Mouse (Mus musculus): ENCODE data around the gene Zbtb38.

DNA sequence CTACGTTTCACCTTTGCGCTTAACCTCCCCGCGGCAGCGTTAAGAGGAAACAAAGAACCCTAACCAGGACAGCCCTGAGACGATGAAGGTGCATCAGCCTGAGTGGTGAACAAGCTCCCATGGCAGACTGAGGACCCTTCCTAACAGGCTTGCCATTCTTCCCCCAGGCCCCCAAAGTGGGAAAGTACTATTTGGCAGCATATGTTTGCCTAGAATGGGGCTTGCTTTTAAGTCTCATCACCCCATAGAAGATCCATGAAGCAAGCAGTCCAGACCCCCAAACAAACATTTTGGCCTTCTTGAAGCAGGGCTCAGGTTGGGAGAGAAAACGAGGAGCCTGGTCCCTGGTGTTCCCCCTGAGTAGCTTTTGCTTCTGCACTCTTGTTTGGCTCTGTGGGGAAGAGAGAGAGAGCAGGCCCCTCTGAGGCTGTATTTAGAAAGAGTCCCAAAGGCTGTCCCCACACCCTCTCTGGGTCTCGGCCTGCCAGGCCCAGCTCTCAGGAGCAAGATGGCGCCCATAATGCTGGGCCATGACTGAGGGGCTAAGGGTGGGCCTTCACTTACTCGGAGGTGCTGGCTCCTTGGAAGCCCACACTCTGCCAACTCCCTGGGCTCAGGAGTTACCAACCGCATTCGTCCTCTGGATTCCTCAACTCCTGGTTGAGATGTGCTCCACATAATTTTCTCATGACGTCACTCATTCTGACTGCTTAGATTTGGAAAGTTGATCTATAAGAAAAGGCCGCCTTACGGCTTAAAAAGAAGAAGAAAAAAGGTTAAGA lies 619 bp downstream of the Zbtb38 start:
- TF ChIP-seq POLR2A (IDR thresholded peaks at IDR 0.05; ENCODE audit: borderline replicate concordance, extremely low read depth, insufficient read depth, insufficient read length, poor library complexity, severe bottlenecking) (no peak), CTCF (IDR thresholded peaks at IDR 0.05; ENCODE audit: borderline replicate concordance, extremely low read depth, insufficient read depth, insufficient read length) (no peak)

All from brain, embryonic 14.5 days (tissue).